Mouse (Mus musculus) brain, adult 2 months (tissue): Measurements from ENCODE around the gene Tbc1d4.
A peak's percentile ranks its signal among the peaks of the same experiment; 100 is the strongest.

Experiments
- DNase-seq: peaks from one replicate; pipeline ENCODE4 v3.0.0; 2011; ENCODE audit warnings: low read depth, low spot score

Gene Tbc1d4

DNA sequence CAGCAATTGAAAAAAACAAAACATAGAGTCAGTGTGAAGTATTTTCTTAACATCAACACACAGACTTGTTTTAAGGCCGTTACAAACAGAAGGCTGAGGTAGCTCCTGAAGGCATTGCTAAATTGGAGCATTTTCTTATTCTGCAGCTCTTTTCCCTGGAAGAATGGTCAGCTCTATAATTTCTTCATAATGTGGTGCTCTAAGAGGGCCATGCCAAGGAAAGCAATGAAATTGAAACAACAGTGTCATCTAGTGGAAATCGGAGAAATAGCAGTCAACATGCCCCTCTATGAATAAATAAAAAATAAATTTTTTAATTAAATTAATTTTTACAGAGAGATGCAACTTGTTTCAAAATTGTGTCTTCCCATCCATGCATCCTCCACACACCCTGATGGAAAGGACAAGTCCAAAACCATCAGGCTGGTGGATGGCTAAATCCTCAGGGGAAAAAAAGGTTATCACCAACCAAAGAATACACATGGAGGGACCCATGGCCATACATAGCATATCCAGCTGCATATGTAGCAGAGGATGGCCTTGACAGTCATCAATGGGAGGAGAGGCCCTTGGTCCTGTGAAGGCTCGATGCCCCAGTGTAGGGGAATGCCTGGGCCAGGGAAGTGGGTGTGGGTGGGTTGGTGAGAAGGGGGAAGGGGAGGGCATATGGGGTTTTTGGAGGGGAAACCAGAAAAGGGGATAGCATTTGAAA, 180.0 kb downstream of the Tbc1d4 start:
- DNase-seq: peak; percentile 64

DNA sequence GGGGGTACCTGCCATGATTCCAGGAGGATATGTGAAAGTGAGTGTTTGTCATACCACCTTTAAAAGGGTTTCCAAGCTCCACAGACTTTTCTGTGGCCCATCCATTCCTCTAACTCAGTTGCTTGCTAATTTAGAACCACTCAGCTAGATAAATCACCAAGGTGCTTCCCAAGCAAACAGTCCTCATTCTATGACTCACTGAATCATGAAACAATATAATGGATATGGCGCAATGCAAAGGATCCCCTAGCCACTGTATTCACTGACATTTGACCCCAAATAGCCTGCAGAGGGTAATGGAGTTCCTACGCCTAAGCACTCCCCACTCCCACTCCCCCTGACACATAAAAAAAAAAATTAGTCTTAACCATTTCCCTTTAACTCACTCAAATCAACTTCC, 191.3 kb downstream of the Tbc1d4 start:
- no peak for DNase-seq
